Mouse (Mus musculus): ENCODE data around the gene Lipn. TPM values are rescaled to one million over a fixed set of nuclear protein-coding genes. Genes with fewer than 3 reads are reported as not detected.

The Lipn gene
- polyA plus RNA-seq, 1 experiment from 2014 or later, result not detected

DNA sequence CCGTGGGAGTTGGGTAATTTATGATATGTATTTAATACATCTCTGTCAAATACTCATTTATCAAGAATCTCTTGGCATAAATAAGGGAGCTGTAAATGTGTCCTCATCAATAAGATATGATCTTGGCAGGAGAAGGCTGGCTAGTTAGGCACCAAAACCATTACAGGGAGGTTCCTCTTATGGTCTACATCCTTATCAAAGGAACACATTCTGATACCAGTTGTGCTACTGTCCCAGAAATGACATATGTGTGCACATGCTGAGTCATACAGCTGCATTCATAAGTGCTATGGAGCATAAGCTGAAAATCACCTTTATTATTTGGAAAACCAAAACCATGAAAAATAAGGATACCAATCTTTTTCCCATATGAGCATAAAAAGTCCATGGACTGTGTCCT, 3.6 kb upstream of the Lipn start:
- Histone ChIP-seq H3K27ac (ENCODE audit: low read depth) (no peak overlapping the region), H3K4me3 (ENCODE audit: low read depth, low read length) (no peak overlapping the region), H3K4me2 (no peak overlapping the region), H3K4me1 (ENCODE audit: insufficient read depth) (no peaks in the 10 kb centered on the region), H3K9ac (no peak overlapping the region), H3K27me3 (ENCODE audit: insufficient read depth, low read length) (no peaks in the 10 kb centered on the region), H3K9me3 (ENCODE audit: low read depth, low read length) (no peaks in the 10 kb centered on the region), H3K36me3 (ENCODE audit: insufficient read depth) (no peaks in the 10 kb centered on the region)
- DNase-seq (no peak), ATAC-seq (ENCODE audit: insufficient read depth) (no peak)
- 30% methylated on average over 1 of the region's 1 CpGs for WGBS
- no peak for TF ChIP-seq CTCF (IDR thresholded peaks at IDR 0.05; ENCODE audit: low read depth)

DNA sequence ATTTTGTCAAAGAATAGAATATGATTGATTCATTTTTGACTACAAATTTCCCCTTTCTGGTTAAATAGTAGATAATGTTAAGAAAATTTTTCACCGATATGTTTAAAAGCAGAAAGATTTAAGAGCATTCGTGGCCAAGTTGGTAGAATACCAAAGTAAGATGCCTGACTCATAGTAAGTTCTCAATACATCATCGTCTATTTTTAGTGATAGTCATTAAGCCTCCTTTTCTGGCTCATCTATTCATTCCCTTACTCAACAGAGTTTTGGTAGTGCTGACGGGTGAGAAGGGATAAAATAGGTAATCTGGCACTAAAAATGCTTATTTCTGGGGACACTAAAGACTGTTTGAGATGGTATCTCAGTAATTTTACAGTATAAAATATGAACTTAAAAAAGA, 3.1 kb upstream of the Lipn start:
- ATAC-seq (ENCODE audit: insufficient read depth), result no peak
- Histone ChIP-seq H3K4me2 (no peak overlapping the region), H3K27ac (ENCODE audit: low read depth) (no peak overlapping the region), H3K4me1 (ENCODE audit: insufficient read depth) (no peaks in the 10 kb centered on the region), H3K27me3 (ENCODE audit: insufficient read depth, low read length) (no peaks in the 10 kb centered on the region), H3K4me3 (ENCODE audit: low read depth, low read length) (no peak overlapping the region), H3K36me3 (ENCODE audit: insufficient read depth) (no peaks in the 10 kb centered on the region), H3K9me3 (ENCODE audit: low read depth, low read length) (no peaks in the 10 kb centered on the region), H3K9ac (no peak overlapping the region)
- WGBS, result 84% methylated on average over 4 of the region's 4 CpGs
- DNase-seq, result no peak
- TF ChIP-seq CTCF (IDR thresholded peaks at IDR 0.05; ENCODE audit: low read depth), result no peak

DNA sequence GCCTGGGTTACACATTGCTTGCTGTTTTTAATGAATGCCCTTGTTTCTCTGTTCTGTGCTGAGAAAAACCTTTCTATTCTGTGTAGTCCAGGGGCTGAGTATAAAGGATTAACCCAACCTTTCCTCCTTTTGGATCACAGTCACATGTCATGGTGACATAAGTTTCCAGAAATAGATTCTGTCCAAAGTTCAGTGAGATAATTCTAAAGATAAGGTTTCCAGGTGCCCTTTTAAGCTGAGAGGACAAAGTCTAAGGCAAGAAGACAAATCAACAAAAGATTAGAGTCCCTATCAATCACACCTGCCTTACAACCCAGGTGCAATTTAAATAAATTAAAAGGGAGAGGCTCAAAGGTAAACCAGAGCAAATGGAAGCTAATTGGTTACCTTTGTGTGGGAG, 7.1 kb downstream of the Lipn start:
- H3K4me3 ChIP-seq (ENCODE audit: low read depth, low read length), result no peak overlapping the region
- no peak overlapping the region for H3K27ac ChIP-seq (ENCODE audit: low read depth)
- no peak for TF ChIP-seq CTCF (IDR thresholded peaks at IDR 0.05; ENCODE audit: low read depth)
- H3K27me3 ChIP-seq (ENCODE audit: insufficient read depth, low read length), result no peaks in the 10 kb centered on the region
- H3K9me3 ChIP-seq (ENCODE audit: low read depth, low read length), result no peaks in the 10 kb centered on the region
- no peaks in the 10 kb centered on the region for H3K4me1 ChIP-seq (ENCODE audit: insufficient read depth)
- no peak for ATAC-seq (ENCODE audit: insufficient read depth)
- no peak for DNase-seq
- no peak overlapping the region for H3K4me2 ChIP-seq
- H3K9ac ChIP-seq, result no peak overlapping the region
- H3K36me3 ChIP-seq (ENCODE audit: insufficient read depth), result no peaks in the 10 kb centered on the region

DNA sequence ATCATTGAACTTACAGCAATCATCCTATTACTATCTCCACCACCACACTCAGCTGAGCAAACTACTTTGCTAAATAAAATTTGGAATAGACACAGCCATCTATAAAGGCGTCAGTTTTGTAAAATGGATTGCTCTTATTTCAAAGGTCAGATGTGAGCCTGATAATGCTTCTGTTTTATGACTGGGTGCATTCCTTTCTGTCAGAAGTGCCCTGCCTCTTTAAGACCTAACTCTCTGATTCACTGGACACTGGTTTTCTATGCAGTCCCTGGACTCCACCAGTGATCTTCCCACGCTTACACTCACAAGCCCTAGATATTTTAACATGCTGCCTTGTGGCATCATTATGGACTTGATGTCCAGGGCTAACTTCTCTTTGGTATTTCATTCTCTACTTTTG, 11.0 kb downstream of the Lipn start:
- 44% methylated on average over 2 of the region's 2 CpGs for WGBS
- Histone ChIP-seq H3K4me1 (ENCODE audit: insufficient read depth) (no peaks in the 10 kb centered on the region), H3K9ac (no peak overlapping the region), H3K27ac (ENCODE audit: low read depth) (no peak overlapping the region), H3K4me2 (no peak overlapping the region), H3K36me3 (ENCODE audit: insufficient read depth) (no peaks in the 10 kb centered on the region), H3K9me3 (ENCODE audit: low read depth, low read length) (no peaks in the 10 kb centered on the region), H3K27me3 (ENCODE audit: insufficient read depth, low read length) (no peaks in the 10 kb centered on the region), H3K4me3 (ENCODE audit: low read depth, low read length) (no peak overlapping the region)
- DNase-seq, result no peak
- no peak for TF ChIP-seq CTCF (IDR thresholded peaks at IDR 0.05; ENCODE audit: low read depth)
- no peak for ATAC-seq (ENCODE audit: insufficient read depth)

DNA sequence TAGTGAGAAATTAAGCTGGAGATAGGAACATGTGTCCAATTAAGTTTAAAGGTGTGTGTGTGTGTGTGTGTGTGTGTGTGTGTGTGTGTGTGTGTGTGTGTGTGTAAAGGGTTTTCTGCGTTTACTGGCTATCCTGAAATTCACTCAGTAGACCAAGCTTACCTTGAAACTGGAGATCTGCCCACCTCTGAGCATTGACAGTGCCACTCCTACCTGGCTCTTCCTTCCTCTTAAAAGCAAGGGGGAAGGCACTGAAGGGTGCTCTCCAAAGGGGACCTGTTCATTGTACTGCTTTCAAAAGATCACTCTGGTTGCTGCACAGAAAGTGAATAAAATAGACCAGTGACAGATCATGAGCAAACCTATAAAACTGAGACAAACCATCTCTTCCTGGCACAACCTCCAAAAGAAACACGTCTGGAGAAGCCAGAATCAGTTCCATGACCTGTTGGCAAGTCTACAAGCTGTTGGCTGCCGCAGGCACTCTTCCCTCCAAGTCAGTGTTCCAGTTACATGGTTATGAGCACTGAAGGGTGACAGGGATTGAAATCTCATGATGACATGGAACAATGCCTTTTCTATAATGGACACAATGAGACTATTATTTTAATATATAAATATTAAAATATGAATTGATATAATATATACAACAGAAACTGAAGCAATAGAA, 22.0 kb downstream of the Lipn start:
- ATAC-seq (ENCODE audit: insufficient read depth), result no peak
- H3K4me1 ChIP-seq (ENCODE audit: insufficient read depth), result no peaks in the 10 kb centered on the region
- no peaks in the 10 kb centered on the region for H3K9me3 ChIP-seq (ENCODE audit: low read depth, low read length)
- H3K36me3 ChIP-seq (ENCODE audit: insufficient read depth), result no peaks in the 10 kb centered on the region
- H3K9ac ChIP-seq, result no peak overlapping the region
- no peak overlapping the region for H3K27ac ChIP-seq (ENCODE audit: low read depth)
- no peak for DNase-seq
- no peak for TF ChIP-seq CTCF (IDR thresholded peaks at IDR 0.05; ENCODE audit: low read depth)
- no peak overlapping the region for H3K4me3 ChIP-seq (ENCODE audit: low read depth, low read length)
- WGBS, result 69% methylated on average over 3 of the region's 3 CpGs
- no peak overlapping the region for H3K4me2 ChIP-seq
- no peaks in the 10 kb centered on the region for H3K27me3 ChIP-seq (ENCODE audit: insufficient read depth, low read length)

DNA sequence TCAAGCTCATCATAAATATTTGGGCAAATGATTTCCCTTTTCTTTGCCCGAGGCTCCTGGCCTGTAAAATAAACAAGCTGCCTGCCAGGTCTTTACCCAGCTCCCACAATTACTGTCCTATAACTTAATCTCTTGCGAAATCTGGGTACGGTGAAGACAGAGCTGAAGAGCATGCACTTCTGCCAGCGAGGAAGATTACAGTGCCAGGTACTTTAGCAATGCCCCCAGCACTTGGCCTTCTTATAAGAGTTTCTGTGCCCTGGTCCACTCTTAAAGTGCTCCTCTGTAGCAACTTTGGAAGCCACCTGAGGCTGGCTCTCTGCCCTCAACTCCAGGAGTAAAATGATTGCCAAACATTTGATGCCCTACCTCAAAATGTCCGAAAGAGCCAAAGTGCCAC, 28.2 kb downstream of the Lipn start:
- Histone ChIP-seq H3K36me3 (ENCODE audit: insufficient read depth) (no peaks in the 10 kb centered on the region), H3K9ac (no peak overlapping the region), H3K27me3 (ENCODE audit: insufficient read depth, low read length) (no peaks in the 10 kb centered on the region), H3K27ac (ENCODE audit: low read depth) (no peak overlapping the region), H3K4me1 (ENCODE audit: insufficient read depth) (no peaks in the 10 kb centered on the region), H3K9me3 (ENCODE audit: low read depth, low read length) (no peaks in the 10 kb centered on the region), H3K4me2 (no peak overlapping the region), H3K4me3 (ENCODE audit: low read depth, low read length) (no peak overlapping the region)
- TF ChIP-seq CTCF (IDR thresholded peaks at IDR 0.05; ENCODE audit: low read depth), result no peak
- 60% methylated on average over 5 of the region's 5 CpGs for WGBS
- ATAC-seq (ENCODE audit: insufficient read depth) (no peak), DNase-seq (no peak)

DNA sequence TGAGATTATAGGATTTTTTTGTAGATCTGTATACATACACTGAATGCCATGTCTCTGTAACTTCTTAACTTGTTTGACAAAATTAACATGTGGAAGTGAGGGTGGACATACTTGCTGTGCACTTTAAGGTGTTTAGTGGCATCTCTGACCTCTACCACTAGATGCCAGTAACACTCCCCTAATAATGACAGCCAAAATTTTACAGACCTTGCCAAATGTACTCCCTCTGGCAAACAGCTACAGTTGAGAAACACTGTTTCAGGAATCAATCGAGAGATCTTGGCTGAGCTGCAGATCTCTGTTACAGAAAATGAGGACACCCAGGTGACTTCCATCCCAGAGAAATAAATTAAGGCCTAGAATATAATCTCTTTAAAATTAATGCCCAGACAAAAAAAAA, 29.1 kb downstream of the Lipn start:
- no peaks in the 10 kb centered on the region for H3K27me3 ChIP-seq (ENCODE audit: insufficient read depth, low read length)
- no peak overlapping the region for H3K9ac ChIP-seq
- no peak overlapping the region for H3K4me2 ChIP-seq
- H3K36me3 ChIP-seq (ENCODE audit: insufficient read depth), result no peaks in the 10 kb centered on the region
- WGBS, result 41% methylated on average over 1 of the region's 1 CpGs
- DNase-seq (peak; percentile 7), ATAC-seq (ENCODE audit: insufficient read depth) (no peak)
- no peak overlapping the region for H3K27ac ChIP-seq (ENCODE audit: low read depth)
- no peak overlapping the region for H3K4me3 ChIP-seq (ENCODE audit: low read depth, low read length)
- H3K4me1 ChIP-seq (ENCODE audit: insufficient read depth), result no peaks in the 10 kb centered on the region
- no peaks in the 10 kb centered on the region for H3K9me3 ChIP-seq (ENCODE audit: low read depth, low read length)
- 0 out of 2 replicates have a peak, but pooled peaks have one; percentile 6 for TF ChIP-seq CTCF (IDR thresholded peaks at IDR 0.05; ENCODE audit: low read depth)

DNA sequence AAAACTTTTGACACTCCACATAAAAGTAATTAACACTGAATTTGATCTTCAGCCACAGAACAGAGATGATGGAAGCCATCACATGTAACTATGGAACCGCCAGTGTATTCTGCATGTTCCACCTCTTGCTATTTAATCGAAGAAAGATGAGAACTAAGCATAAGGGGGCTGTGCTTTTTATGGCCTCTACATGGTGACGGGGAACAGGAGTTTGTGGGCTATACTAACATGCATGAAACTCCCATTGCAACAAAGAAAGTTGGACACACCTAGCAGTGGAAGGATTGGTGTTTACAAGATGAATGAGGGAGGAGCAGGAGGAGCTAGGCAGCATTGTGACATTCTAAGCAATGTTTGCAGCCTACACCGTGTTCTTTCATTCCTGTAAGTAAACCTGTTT, 33.5 kb downstream of the Lipn start, which contains the start of gene Lipm:
TSS of gene Lipm (plus strand) at position 301 of the 400 bp plus-strand sequence.
- Histone ChIP-seq H3K4me1 (ENCODE audit: insufficient read depth) (no peaks in the 10 kb centered on the region), H3K9ac (no peak within 1 kb of the TSS), H3K4me3 (ENCODE audit: low read depth, low read length) (no peak within 1 kb of the TSS), H3K27ac (ENCODE audit: low read depth) (no peak within 1 kb of the TSS), H3K36me3 (ENCODE audit: insufficient read depth) (no peaks in the 10 kb centered on the region), H3K27me3 (ENCODE audit: insufficient read depth, low read length) (no peaks in the 10 kb centered on the region), H3K4me2 (no peak within 1 kb of the TSS), H3K9me3 (ENCODE audit: low read depth, low read length) (no peaks in the 10 kb centered on the region)
- ATAC-seq (ENCODE audit: insufficient read depth) (no peak), DNase-seq (no peak)
- TF ChIP-seq CTCF (IDR thresholded peaks at IDR 0.05; ENCODE audit: low read depth), result no peak
- 83% methylated on average over 4 of the region's 4 CpGs for WGBS

Measured in lung, embryonic 14.5 days (tissue).